Mouse (Mus musculus) embryonic facial prominence, embryonic 13.5 days (tissue): ENCODE data around the gene Spi1. TPM values are rescaled to one million over a fixed set of nuclear protein-coding genes. Genes with fewer than 3 reads are reported as not detected.

Experiments
- ATAC-seq: fragments of 200-750 bp; cut with Nextera tagmentation; 2 replicates; pipeline ENCODE4 v1.8.0; 2017; ENCODE audit warnings: low read depth; ENCODE audit not compliant: insufficient number of reproducible peaks, insufficient read depth, low FRiP score, low TSS enrichment
- H3K27ac ChIP-seq: fragments of 300-500 bp; sonication (generic); 2 replicates; pipeline ENCODE4 v1.5.1; 2015; ENCODE audit warnings: moderate library complexity, mild to moderate bottlenecking, inconsistent platforms
- H3K27me3 ChIP-seq: fragments of 300-500 bp; sonication (generic); 2 replicates; pipeline ENCODE4 v1.6.1; 2015; ENCODE audit warnings: mild to moderate bottlenecking, inconsistent platforms
- H3K36me3 ChIP-seq: fragments of 300-500 bp; sonication (generic); 2 replicates; pipeline ENCODE4 v1.6.1; 2015; ENCODE audit warnings: mild to moderate bottlenecking, inconsistent platforms
- H3K4me1 ChIP-seq: fragments of 300-500 bp; sonication (generic); 2 replicates; pipeline ENCODE4 v1.6.1; 2015; ENCODE audit warnings: inconsistent platforms
- H3K4me2 ChIP-seq: fragments of 300-500 bp; sonication (generic); 2 replicates; pipeline ENCODE4 v1.6.1; 2015; ENCODE audit warnings: moderate library complexity, mild to moderate bottlenecking, inconsistent platforms
- H3K4me3 ChIP-seq: fragments of 300-500 bp; sonication (generic); 2 replicates; pipeline ENCODE4 v1.5.1; 2015; ENCODE audit warnings: mild to moderate bottlenecking, inconsistent platforms
- H3K9ac ChIP-seq: fragments of 300-500 bp; sonication (generic); 2 replicates; pipeline ENCODE4 v1.6.1; 2015; ENCODE audit warnings: mild to moderate bottlenecking, inconsistent platforms
- H3K9me3 ChIP-seq: fragments of 300-500 bp; sonication (generic); 2 replicates; pipeline ENCODE4 v1.6.1; 2016; ENCODE audit warnings: inconsistent platforms
- WGBS: fragments of 180-500 bp; shearing (Covaris S2); methylation state at CpG from one replicate; pipeline ENCODE4 v1.1.7; 2015; ENCODE audit warnings: mixed read lengths; 5-methylcytosine and 5-hydroxymethylcytosine counted together
- polyA plus RNA-seq: library from polyadenylated mRNA; unstranded; fragments of >200 nt; fragmentation: Nextera tagmentation; extraction: Ambion mirVana; gene quantifications from 2 replicates; pipeline ENCODE4 v1.2.1, GENCODE M21; 2015

Gene Spi1
- polyA plus RNA-seq, 1 experiment from 2014 or later: 7.5 TPM

GRCm38 (mm10) chr2:91053934-91054382, 28.2 kb upstream of the Spi1 start, which contains the start of gene Psmc3:
TSS of gene Psmc3 (plus strand) at chr2:91054009.
- peak; percentile 94 for ATAC-seq
- WGBS: under 1% methylated on average over 40 of the region's 40 CpGs
- peak within 1 kb of the TSS; percentile 82 for H3K27ac ChIP-seq

GRCm38 (mm10) chr2:91058435-91058834, 23.8 kb upstream of the Spi1 start:
- Histone ChIP-seq H3K9ac (no peak overlapping the region), H3K36me3 (peaks cover 78% of the 10 kb centered on the region), H3K9me3 (no peaks in the 10 kb centered on the region), H3K4me3 (no peak overlapping the region), H3K27ac (no peak overlapping the region), H3K4me2 (no peak overlapping the region), H3K27me3 (no peaks in the 10 kb centered on the region), H3K4me1 (peaks cover 18% of the 10 kb centered on the region)
- WGBS: 54% methylated on average over 5 of the region's 5 CpGs
- no peak for ATAC-seq

More at GRCm38 (mm10) chr2:91053934-91054382, 28.2 kb upstream of the Spi1 start, which contains the start of gene Psmc3:
- H3K4me2 ChIP-seq: peak within 1 kb of the TSS; percentile 96
- H3K27me3 ChIP-seq: no peaks in the 10 kb centered on the region
- peaks cover 38% of the 10 kb centered on the region for H3K36me3 ChIP-seq
- H3K9me3 ChIP-seq: no peaks in the 10 kb centered on the region
- peaks cover 16% of the 10 kb centered on the region for H3K4me1 ChIP-seq
- H3K9ac ChIP-seq: peak within 1 kb of the TSS; percentile 89
- H3K4me3 ChIP-seq: peak within 1 kb of the TSS; percentile 85

GRCm38 (mm10) chr2:91059376-91059775, 22.8 kb upstream of the Spi1 start:
- no peak overlapping the region for H3K9ac ChIP-seq
- H3K4me3 ChIP-seq: no peak overlapping the region
- no peak overlapping the region for H3K27ac ChIP-seq
- peaks cover 88% of the 10 kb centered on the region for H3K36me3 ChIP-seq
- 96% methylated on average over 2 of the region's 2 CpGs for WGBS
- H3K9me3 ChIP-seq: no peaks in the 10 kb centered on the region
- H3K4me1 ChIP-seq: peaks cover 18% of the 10 kb centered on the region
- ATAC-seq: no peak
- H3K4me2 ChIP-seq: no peak overlapping the region
- H3K27me3 ChIP-seq: no peaks in the 10 kb centered on the region

GRCm38 (mm10) chr2:91060544-91061355, 21.4 kb upstream of the Spi1 start:
- Histone ChIP-seq H3K9ac (no peak overlapping the region), H3K9me3 (no peaks in the 10 kb centered on the region), H3K4me2 (no peak overlapping the region), H3K27me3 (no peaks in the 10 kb centered on the region), H3K27ac (peak overlapping the region; percentile 33; the same call in 1 of the 2 replicates), H3K36me3 (peaks cover 94% of the 10 kb centered on the region), H3K4me3 (no peak overlapping the region), H3K4me1 (peaks cover 6% of the 10 kb centered on the region; the same call in 1 of the 2 replicates)
- no peak for ATAC-seq
- 76% methylated on average over 10 of the region's 10 CpGs for WGBS

- WGBS: 82% methylated on average over 6 of the region's 6 CpGs
- Histone ChIP-seq H3K36me3 (peaks cover 92% of the 10 kb centered on the region), H3K27me3 (no peaks in the 10 kb centered on the region), H3K4me1 (0 out of 2 replicates have a peak, but pooled peaks cover 6% of the 10 kb centered on the region), H3K4me2 (no peak overlapping the region), H3K4me3 (no peak overlapping the region), H3K27ac (peak overlapping the region; percentile 7; the same call in 1 of the 2 replicates), H3K9ac (0 out of 2 replicates have a peak overlapping the region, but pooled peaks have one; percentile 11), H3K9me3 (no peaks in the 10 kb centered on the region)
- no peak for ATAC-seq
Measured at GRCm38 (mm10) chr2:91061849-91062481, 20.2 kb upstream of the Spi1 start.

GRCm38 (mm10) chr2:91062779-91063606, 19.2 kb upstream of the Spi1 start:
- Histone ChIP-seq H3K27me3 (no peaks in the 10 kb centered on the region), H3K9ac (no peak overlapping the region), H3K4me1 (0 out of 2 replicates have a peak, but pooled peaks cover 6% of the 10 kb centered on the region), H3K36me3 (peaks cover 86% of the 10 kb centered on the region), H3K4me3 (no peak overlapping the region), H3K27ac (no peak overlapping the region), H3K9me3 (no peaks in the 10 kb centered on the region), H3K4me2 (no peak overlapping the region)
- no peak for ATAC-seq
- 89% methylated on average over 16 of the region's 16 CpGs for WGBS

- peaks cover 17% of the 10 kb centered on the region for H3K4me1 ChIP-seq
- no peaks in the 10 kb centered on the region for H3K27me3 ChIP-seq
- no peaks in the 10 kb centered on the region for H3K9me3 ChIP-seq
- 88% methylated on average over 6 of the region's 6 CpGs for WGBS
- H3K4me2 ChIP-seq: no peak overlapping the region
- no peak for ATAC-seq
- no peak overlapping the region for H3K9ac ChIP-seq
- no peak overlapping the region for H3K27ac ChIP-seq
- no peak overlapping the region for H3K4me3 ChIP-seq
- peaks cover 74% of the 10 kb centered on the region for H3K36me3 ChIP-seq
Measured at GRCm38 (mm10) chr2:91064211-91064610, 18.0 kb upstream of the Spi1 start.

GRCm38 (mm10) chr2:91065544-91065943, 16.6 kb upstream of the Spi1 start:
- H3K27ac ChIP-seq: no peak overlapping the region
- no peak overlapping the region for H3K4me3 ChIP-seq
- H3K9me3 ChIP-seq: no peaks in the 10 kb centered on the region
- no peaks in the 10 kb centered on the region for H3K27me3 ChIP-seq
- WGBS: 49% methylated on average over 3 of the region's 3 CpGs
- peaks cover 65% of the 10 kb centered on the region for H3K36me3 ChIP-seq
- ATAC-seq: no peak
- H3K9ac ChIP-seq: no peak overlapping the region
- H3K4me1 ChIP-seq: peaks cover 18% of the 10 kb centered on the region
- H3K4me2 ChIP-seq: no peak overlapping the region

- 86% methylated on average over 3 of the region's 3 CpGs for WGBS
- peaks cover 19% of the 10 kb centered on the region for H3K4me1 ChIP-seq
- H3K4me3 ChIP-seq: no peak overlapping the region
- peaks cover 56% of the 10 kb centered on the region for H3K36me3 ChIP-seq
- no peaks in the 10 kb centered on the region for H3K9me3 ChIP-seq
- H3K27ac ChIP-seq: no peak overlapping the region
- H3K27me3 ChIP-seq: no peaks in the 10 kb centered on the region
- H3K9ac ChIP-seq: no peak overlapping the region
- no peak for ATAC-seq
- no peak overlapping the region for H3K4me2 ChIP-seq
Measured at GRCm38 (mm10) chr2:91066455-91066854, 15.7 kb upstream of the Spi1 start.

- WGBS: 47% methylated on average over 13 of the region's 13 CpGs
- H3K4me2 ChIP-seq: peak overlapping the region; percentile 77
- ATAC-seq: no peak
- H3K27me3 ChIP-seq: no peaks in the 10 kb centered on the region
- H3K4me3 ChIP-seq: peak overlapping the region; percentile 57
- H3K9ac ChIP-seq: peak overlapping the region; percentile 81
- no peaks in the 10 kb centered on the region for H3K9me3 ChIP-seq
- peaks cover 19% of the 10 kb centered on the region for H3K4me1 ChIP-seq
- 0 out of 2 replicates have a peak overlapping the region, but pooled peaks have one; percentile 88 for H3K27ac ChIP-seq
- H3K36me3 ChIP-seq: peaks cover 38% of the 10 kb centered on the region
Measured at GRCm38 (mm10) chr2:91068162-91068871, 13.9 kb upstream of the Spi1 start.

GRCm38 (mm10) chr2:91068872-91069165, 13.4 kb upstream of the Spi1 start:
- Histone ChIP-seq H3K4me2 (peak overlapping the region; percentile 77), H3K27ac (peak overlapping the region; percentile 88; the same call in 1 of the 2 replicates), H3K36me3 (peaks cover 33% of the 10 kb centered on the region), H3K4me1 (peaks cover 19% of the 10 kb centered on the region), H3K4me3 (peak overlapping the region; percentile 57), H3K27me3 (no peaks in the 10 kb centered on the region), H3K9ac (peak overlapping the region; percentile 81), H3K9me3 (no peaks in the 10 kb centered on the region)
- WGBS: 39% methylated on average over 6 of the region's 6 CpGs
- ATAC-seq: no peak
